Mouse (Mus musculus) olfactory bulb, adult 2 months (tissue): ENCODE data around the gene Morn1.

Source experiments
- CTCF ChIP-seq: fragments of 200-500 bp; IDR thresholded peaks from 2 replicates; pipeline ENCODE4 v1.5.1; 2012; ENCODE audit warnings: low read depth, mild to moderate bottlenecking, low read length, moderate library complexity; ENCODE audit not compliant: insufficient read depth
- POLR2A ChIP-seq: fragments of 200-500 bp; IDR thresholded peaks from 2 replicates; pipeline ENCODE4 v1.6.1; 2012; ENCODE audit warnings: mild to moderate bottlenecking, low read depth, low read length, moderate library complexity; ENCODE audit not compliant: insufficient read depth

DNA sequence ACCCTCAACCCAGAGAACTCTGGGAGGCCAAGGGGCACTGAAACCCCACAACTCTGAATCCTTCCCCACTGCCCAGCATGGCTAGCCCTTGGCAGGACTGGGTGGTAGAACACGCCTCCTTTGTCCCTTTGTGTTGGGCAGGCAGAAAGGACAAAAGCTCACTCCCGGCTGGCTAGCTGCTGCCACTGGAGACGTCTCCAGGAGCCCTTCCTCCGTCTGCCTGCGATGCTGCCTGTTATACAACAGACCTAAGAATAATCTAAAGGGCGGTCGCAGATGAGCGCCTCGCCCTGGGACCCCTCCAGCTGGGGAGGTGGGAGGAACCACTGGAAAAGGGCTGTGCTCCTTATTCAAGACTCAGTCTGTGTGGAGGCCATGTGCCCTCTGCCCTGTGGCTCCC is 46.2 kb upstream of the Morn1 start:
- TF ChIP-seq POLR2A (0 out of 2 replicates have a peak, but pooled peaks have one; percentile 12), CTCF (no peak)
